Mouse (Mus musculus): ENCODE measurements around the gene Zfp575.

- TF ChIP-seq CTCF (IDR thresholded peaks at IDR 0.05; ENCODE audit: control insufficient read depth, insufficient read depth, low read length) (no peak), POLR2A (IDR thresholded peaks at IDR 0.05; ENCODE audit: borderline replicate concordance, control insufficient read depth, low read depth, low read length) (no peak)
Measured at GRCm38 (mm10) chr7:24551985-24552759, 35.3 kb downstream of the Zfp575 start.
